Mouse (Mus musculus): ENCODE measurements around the gene Gm4871. TPM values are rescaled to one million over a fixed set of nuclear protein-coding genes. Genes with fewer than 3 reads are reported as not detected.
A peak's percentile ranks its signal among the peaks of the same experiment; 100 is the strongest.
"Not testable (repeated sequence)": the region's sequence is repeated elsewhere in the genome, so short reads cannot be mapped to it uniquely, and the experiment has no call there.

Gm4871 gene
- polyA plus RNA-seq, 1 experiment from 2014 or later: not detected

- Histone ChIP-seq H3K36me3 (ENCODE audit: control insufficient read depth, insufficient read depth, low read length) (no peaks in the 10 kb centered on the region), H3K27me3 (ENCODE audit: control insufficient read depth, insufficient read depth, low read length) (no peaks in the 10 kb centered on the region), H3K4me2 (ENCODE audit: low read length) (no peak overlapping the region), H3K27ac (replicated peaks; ENCODE audit: low read depth, low read length) (no peak overlapping the region), H3K4me1 (ENCODE audit: control insufficient read depth, insufficient read depth, low read length) (no peaks in the 10 kb centered on the region), H3K4me3 (replicated peaks; ENCODE audit: low read depth, low read length) (no peak overlapping the region), H3K9ac (replicated peaks; ENCODE audit: low read length) (no peak overlapping the region), H3K9me3 (ENCODE audit: control insufficient read depth, low read length) (no peaks in the 10 kb centered on the region)
- DNase-seq (no peak), ATAC-seq (ENCODE audit: low FRiP score, low TSS enrichment) (no peak)
- WGBS: 80% methylated on average over 8 of the region's 8 CpGs
Observed at GRCm38 (mm10) chr5:145057907-145058306, 25.4 kb upstream of the Gm4871 start.

GRCm38 (mm10) chr5:145054187-145054586 is 21.6 kb upstream of the Gm4871 start:
- DNase-seq; H3K9ac ChIP-seq (replicated peaks; ENCODE audit: low read length); H3K27ac ChIP-seq (replicated peaks; ENCODE audit: low read depth, low read length); ATAC-seq (ENCODE audit: low FRiP score, low TSS enrichment); H3K27me3 ChIP-seq (ENCODE audit: control insufficient read depth, insufficient read depth, low read length); H3K4me1 ChIP-seq (ENCODE audit: control insufficient read depth, insufficient read depth, low read length); H3K4me3 ChIP-seq (replicated peaks; ENCODE audit: low read depth, low read length); H3K36me3 ChIP-seq (ENCODE audit: control insufficient read depth, insufficient read depth, low read length); H3K9me3 ChIP-seq (ENCODE audit: control insufficient read depth, low read length); H3K4me2 ChIP-seq (ENCODE audit: low read length): not testable (repeated sequence)
- WGBS: 83% methylated on average over 3 of the region's 3 CpGs

- H3K27ac ChIP-seq (replicated peaks; ENCODE audit: low read depth, low read length); DNase-seq; H3K9ac ChIP-seq (replicated peaks; ENCODE audit: low read length); H3K4me1 ChIP-seq (ENCODE audit: control insufficient read depth, insufficient read depth, low read length); H3K4me2 ChIP-seq (ENCODE audit: low read length); H3K27me3 ChIP-seq (ENCODE audit: control insufficient read depth, insufficient read depth, low read length); H3K4me3 ChIP-seq (replicated peaks; ENCODE audit: low read depth, low read length); H3K9me3 ChIP-seq (ENCODE audit: control insufficient read depth, low read length); ATAC-seq (ENCODE audit: low FRiP score, low TSS enrichment); H3K36me3 ChIP-seq (ENCODE audit: control insufficient read depth, insufficient read depth, low read length): not testable (repeated sequence)
- WGBS: 65% methylated on average over 3 of the region's 3 CpGs
Observed at GRCm38 (mm10) chr5:145042690-145043089, 10.1 kb upstream of the Gm4871 start, which contains the start of gene 1700018F24Rik. Gene 1700018F24Rik, plus strand, starts transcription at chr5:145042990.

- no peak overlapping the region for H3K27ac ChIP-seq (replicated peaks; ENCODE audit: low read depth, low read length)
- no peaks in the 10 kb centered on the region for H3K36me3 ChIP-seq (ENCODE audit: control insufficient read depth, insufficient read depth, low read length)
- ATAC-seq (ENCODE audit: low FRiP score, low TSS enrichment) (no peak), DNase-seq (peak; percentile 8)
- H3K4me3 ChIP-seq (replicated peaks; ENCODE audit: low read depth, low read length): no peak overlapping the region
- no peak overlapping the region for H3K4me2 ChIP-seq (ENCODE audit: low read length)
- H3K4me1 ChIP-seq (ENCODE audit: control insufficient read depth, insufficient read depth, low read length): no peaks in the 10 kb centered on the region
- H3K9me3 ChIP-seq (ENCODE audit: control insufficient read depth, low read length): no peaks in the 10 kb centered on the region
- no peaks in the 10 kb centered on the region for H3K27me3 ChIP-seq (ENCODE audit: control insufficient read depth, insufficient read depth, low read length)
- no peak overlapping the region for H3K9ac ChIP-seq (replicated peaks; ENCODE audit: low read length)
- WGBS: 49% methylated on average over 4 of the region's 4 CpGs
Observed at GRCm38 (mm10) chr5:145041628-145042027, 9.1 kb upstream of the Gm4871 start.

GRCm38 (mm10) chr5:145030476-145030875 is 2.1 kb downstream of the Gm4871 start:
- ATAC-seq (ENCODE audit: low FRiP score, low TSS enrichment); DNase-seq; H3K4me2 ChIP-seq (ENCODE audit: low read length); H3K9me3 ChIP-seq (ENCODE audit: control insufficient read depth, low read length); H3K27me3 ChIP-seq (ENCODE audit: control insufficient read depth, insufficient read depth, low read length); H3K4me3 ChIP-seq (replicated peaks; ENCODE audit: low read depth, low read length); H3K27ac ChIP-seq (replicated peaks; ENCODE audit: low read depth, low read length); H3K36me3 ChIP-seq (ENCODE audit: control insufficient read depth, insufficient read depth, low read length); H3K4me1 ChIP-seq (ENCODE audit: control insufficient read depth, insufficient read depth, low read length); H3K9ac ChIP-seq (replicated peaks; ENCODE audit: low read length): not testable (repeated sequence)
- 81% methylated on average over 1 of the region's 1 CpGs for WGBS

- not testable (repeated sequence) for H3K27me3 ChIP-seq (ENCODE audit: control insufficient read depth, insufficient read depth, low read length); H3K27ac ChIP-seq (replicated peaks; ENCODE audit: low read depth, low read length); H3K36me3 ChIP-seq (ENCODE audit: control insufficient read depth, insufficient read depth, low read length); H3K4me2 ChIP-seq (ENCODE audit: low read length); DNase-seq; H3K9ac ChIP-seq (replicated peaks; ENCODE audit: low read length); H3K4me1 ChIP-seq (ENCODE audit: control insufficient read depth, insufficient read depth, low read length); H3K9me3 ChIP-seq (ENCODE audit: control insufficient read depth, low read length); H3K4me3 ChIP-seq (replicated peaks; ENCODE audit: low read depth, low read length); ATAC-seq (ENCODE audit: low FRiP score, low TSS enrichment)
- WGBS: 75% methylated on average over 1 of the region's 1 CpGs
Observed at GRCm38 (mm10) chr5:145020712-145021111, 11.8 kb downstream of the Gm4871 start.

GRCm38 (mm10) chr5:145020254-145020653 is 12.3 kb downstream of the Gm4871 start:
- ATAC-seq (ENCODE audit: low FRiP score, low TSS enrichment); H3K9me3 ChIP-seq (ENCODE audit: control insufficient read depth, low read length); H3K36me3 ChIP-seq (ENCODE audit: control insufficient read depth, insufficient read depth, low read length); H3K27me3 ChIP-seq (ENCODE audit: control insufficient read depth, insufficient read depth, low read length); H3K4me1 ChIP-seq (ENCODE audit: control insufficient read depth, insufficient read depth, low read length); H3K27ac ChIP-seq (replicated peaks; ENCODE audit: low read depth, low read length); H3K4me2 ChIP-seq (ENCODE audit: low read length); DNase-seq; H3K4me3 ChIP-seq (replicated peaks; ENCODE audit: low read depth, low read length); H3K9ac ChIP-seq (replicated peaks; ENCODE audit: low read length): not testable (repeated sequence)
- 31% methylated on average over 1 of the region's 1 CpGs for WGBS

- not testable (repeated sequence) for H3K9ac ChIP-seq (replicated peaks; ENCODE audit: low read length); H3K4me1 ChIP-seq (ENCODE audit: control insufficient read depth, insufficient read depth, low read length); H3K4me2 ChIP-seq (ENCODE audit: low read length); H3K36me3 ChIP-seq (ENCODE audit: control insufficient read depth, insufficient read depth, low read length); H3K9me3 ChIP-seq (ENCODE audit: control insufficient read depth, low read length); H3K4me3 ChIP-seq (replicated peaks; ENCODE audit: low read depth, low read length); DNase-seq; H3K27me3 ChIP-seq (ENCODE audit: control insufficient read depth, insufficient read depth, low read length); ATAC-seq (ENCODE audit: low FRiP score, low TSS enrichment); H3K27ac ChIP-seq (replicated peaks; ENCODE audit: low read depth, low read length)
- 21% methylated on average over 2 of the region's 2 CpGs for WGBS
Observed at GRCm38 (mm10) chr5:145016761-145017160, 15.8 kb downstream of the Gm4871 start.

- H3K4me3 ChIP-seq (replicated peaks; ENCODE audit: low read depth, low read length): no peak overlapping the region
- ATAC-seq (ENCODE audit: low FRiP score, low TSS enrichment) (no peak), DNase-seq (no peak)
- no peak overlapping the region for H3K4me2 ChIP-seq (ENCODE audit: low read length)
- H3K36me3 ChIP-seq (ENCODE audit: control insufficient read depth, insufficient read depth, low read length): no peaks in the 10 kb centered on the region
- 83% methylated on average over 1 of the region's 1 CpGs for WGBS
- H3K9ac ChIP-seq (replicated peaks; ENCODE audit: low read length): no peak overlapping the region
- H3K27ac ChIP-seq (replicated peaks; ENCODE audit: low read depth, low read length): no peak overlapping the region
- H3K27me3 ChIP-seq (ENCODE audit: control insufficient read depth, insufficient read depth, low read length): no peaks in the 10 kb centered on the region
- no peaks in the 10 kb centered on the region for H3K9me3 ChIP-seq (ENCODE audit: control insufficient read depth, low read length)
- H3K4me1 ChIP-seq (ENCODE audit: control insufficient read depth, insufficient read depth, low read length): no peaks in the 10 kb centered on the region
Observed at GRCm38 (mm10) chr5:145014278-145014677, 18.3 kb downstream of the Gm4871 start.
